22 mouse cellular contexts compared by ENCODE assay signal in the genomic region with DNA sequence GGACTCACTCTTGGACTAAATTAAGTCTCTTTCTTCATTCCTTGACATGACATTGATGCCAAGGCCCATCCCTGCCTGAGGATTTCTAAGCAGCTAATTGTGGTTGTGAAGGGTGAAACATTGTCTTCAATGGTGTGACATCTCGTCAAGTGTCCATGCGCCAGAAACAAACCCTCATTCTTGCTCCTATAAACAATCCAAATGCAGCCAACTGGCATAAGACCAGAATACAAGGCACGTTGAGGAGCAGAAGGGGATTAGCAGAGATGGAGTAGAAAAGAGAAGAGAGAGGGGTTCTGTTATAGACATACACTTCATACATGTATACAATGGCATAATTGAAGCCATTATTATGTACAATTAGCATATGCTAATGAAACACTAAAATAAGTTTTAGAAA. TPM values are rescaled to one million over a fixed set of nuclear protein-coding genes. Genes with fewer than 3 reads are reported as not detected.
DNase-seq lines count a peak whose midpoint lies in the region; ATAC-seq and TF ChIP-seq lines count a peak whose summit lies in the region.
"Had no signal": no experiment of that assay in that cellular context is flagged by ENCODE, and none has a peak within 500 bp of the region (broad histone marks: within the 10 kb centered on the region; RNA-seq: fewer than 3 reads in every experiment).

No protein-coding gene starts in this region.

- TF ChIP-seq EP300 in heart, adult 2 months (IDR thresholded peaks at IDR 0.05; ENCODE audit: insufficient read depth, low read depth, low read length) = no peak

- ATAC-seq in forebrain, embryonic 11.5 days (replicated peaks; ENCODE audit: low FRiP score) = peak; percentile 27; the same call in 1 of the 2 replicates
- ATAC-seq in forebrain, embryonic 16.5 days = peak; percentile 74
- ATAC-seq in hindbrain, postnatal 0 days = peak; percentile 63
- no peak for ATAC-seq in kidney, embryonic 15.5 days (replicated peaks; ENCODE audit: low FRiP score)

- no peak overlapping the region for H3K4me3 ChIP-seq in forebrain, embryonic 11.5 days (ENCODE audit: low read depth, low read length)
- H3K4me3 ChIP-seq in forebrain, embryonic 10.5 days = no peak overlapping the region
- no peak overlapping the region for H3K4me3 ChIP-seq in forebrain, embryonic 16.5 days (replicated peaks; ENCODE audit: low read length)
- H3K4me3 ChIP-seq in hindbrain, postnatal 0 days (ENCODE audit: low read length) = no peak overlapping the region
- H3K4me3 ChIP-seq in kidney, embryonic 15.5 days (replicated peaks) = no peak overlapping the region
- no peak overlapping the region for H3K4me3 ChIP-seq in heart, adult 2 months
- H3K4me3 ChIP-seq: erythroblast, embryonic 14.5 days; heart, embryonic 10.5 days; limb, embryonic 10.5 days had no signal

- H3K36me3 ChIP-seq in forebrain, embryonic 11.5 days (ENCODE audit: control insufficient read depth, insufficient read depth, low read length) = no peaks in the 10 kb centered on the region
- no peaks in the 10 kb centered on the region; the same call in 1 of the 2 replicates for H3K36me3 ChIP-seq in forebrain, embryonic 10.5 days (replicated peaks)
- H3K36me3 ChIP-seq in forebrain, embryonic 16.5 days (ENCODE audit: control insufficient read depth, insufficient read depth) = no peaks in the 10 kb centered on the region
- no peaks in the 10 kb centered on the region for H3K36me3 ChIP-seq in hindbrain, postnatal 0 days (ENCODE audit: insufficient read depth, low read length)
- no peaks in the 10 kb centered on the region for H3K36me3 ChIP-seq in kidney, embryonic 15.5 days
- H3K36me3 ChIP-seq in heart, adult 2 months (ENCODE audit: control insufficient read depth, insufficient read depth, low read length) = no peaks in the 10 kb centered on the region
- H3K36me3 ChIP-seq: heart, embryonic 10.5 days; limb, embryonic 10.5 days had no signal

- H3K4me1 ChIP-seq in forebrain, embryonic 11.5 days (replicated peaks; ENCODE audit: control insufficient read depth, insufficient read depth, low read length) = no peaks in the 10 kb centered on the region
- H3K4me1 ChIP-seq in forebrain, embryonic 10.5 days = peaks cover 9% of the 10 kb centered on the region; the same call in 1 of the 2 replicates
- 0 out of 2 replicates have a peak, but pooled peaks cover 2% of the 10 kb centered on the region for H3K4me1 ChIP-seq in forebrain, embryonic 16.5 days (replicated peaks; ENCODE audit: control insufficient read depth, insufficient read depth, low read length)
- no peaks in the 10 kb centered on the region for H3K4me1 ChIP-seq in hindbrain, postnatal 0 days (ENCODE audit: insufficient read depth, low read length)
- no peaks in the 10 kb centered on the region for H3K4me1 ChIP-seq in kidney, embryonic 15.5 days
- no peaks in the 10 kb centered on the region for H3K4me1 ChIP-seq in heart, adult 2 months (ENCODE audit: control insufficient read depth, insufficient read depth, low read length)
- H3K4me1 ChIP-seq: heart, embryonic 10.5 days; limb, embryonic 10.5 days had no signal

- no peaks in the 10 kb centered on the region for H3K79me2 ChIP-seq in heart, adult 2 months (replicated peaks; ENCODE audit: control insufficient read depth, insufficient read depth, low read length)

- no peak for TF ChIP-seq POLR2A in brain, embryonic 14.5 days (IDR thresholded peaks at IDR 0.05; ENCODE audit: borderline replicate concordance, extremely low read depth, insufficient read depth, insufficient read length, poor library complexity, severe bottlenecking)
- no peak for TF ChIP-seq POLR2A in heart, adult 2 months (IDR thresholded peaks at IDR 0.05; ENCODE audit: insufficient read depth, low read depth, low read length)

- WGBS in forebrain, embryonic 11.5 days = 39% methylated on average over 3 of the region's 3 CpGs
- WGBS in forebrain, embryonic 10.5 days = 68% methylated on average over 3 of the region's 3 CpGs
- WGBS in forebrain, embryonic 16.5 days = 24% methylated on average over 3 of the region's 3 CpGs
- WGBS in hindbrain, postnatal 0 days = 27% methylated on average over 3 of the region's 3 CpGs
- 85% methylated on average over 3 of the region's 3 CpGs for WGBS in kidney, embryonic 15.5 days
- WGBS in heart, adult 2 months = 83% methylated on average over 3 of the region's 3 CpGs

- no peak overlapping the region for H3K9ac ChIP-seq in forebrain, embryonic 11.5 days (ENCODE audit: low read length)
- no peak overlapping the region for H3K9ac ChIP-seq in forebrain, embryonic 16.5 days (replicated peaks; ENCODE audit: low read depth, low read length)
- no peak overlapping the region for H3K9ac ChIP-seq in hindbrain, postnatal 0 days (replicated peaks; ENCODE audit: low read length)
- no peak overlapping the region for H3K9ac ChIP-seq in kidney, embryonic 15.5 days
- no peak overlapping the region for H3K9ac ChIP-seq in heart, adult 2 months (ENCODE audit: low read depth, low read length)

- intact Hi-C loops in heart, adult 2 months (cut with DNase I) = no loop called here

- H3K9me3 ChIP-seq in forebrain, embryonic 11.5 days (ENCODE audit: control insufficient read depth, low read length) = no peaks in the 10 kb centered on the region
- H3K9me3 ChIP-seq in forebrain, embryonic 10.5 days = no peaks in the 10 kb centered on the region
- H3K9me3 ChIP-seq in forebrain, embryonic 16.5 days (ENCODE audit: control insufficient read depth, low read length) = no peaks in the 10 kb centered on the region
- H3K9me3 ChIP-seq in hindbrain, postnatal 0 days (ENCODE audit: low read length) = no peaks in the 10 kb centered on the region
- no peaks in the 10 kb centered on the region for H3K9me3 ChIP-seq in kidney, embryonic 15.5 days (replicated peaks)
- H3K9me3 ChIP-seq: heart, embryonic 10.5 days; limb, embryonic 10.5 days had no signal

- H3K4me2 ChIP-seq in forebrain, embryonic 11.5 days (ENCODE audit: low read depth, low read length, severe bottlenecking) = no peak overlapping the region
- H3K4me2 ChIP-seq in forebrain, embryonic 16.5 days (ENCODE audit: low read length) = no peak overlapping the region
- H3K4me2 ChIP-seq in hindbrain, postnatal 0 days (ENCODE audit: low read depth, low read length) = no peak overlapping the region
- H3K4me2 ChIP-seq in kidney, embryonic 15.5 days = no peak overlapping the region

- H3K27me3 ChIP-seq in forebrain, embryonic 11.5 days (ENCODE audit: control insufficient read depth, insufficient read depth, low read length) = no peaks in the 10 kb centered on the region
- H3K27me3 ChIP-seq in forebrain, embryonic 10.5 days (ENCODE audit: poor library complexity, severe bottlenecking) = no peaks in the 10 kb centered on the region
- H3K27me3 ChIP-seq in forebrain, embryonic 16.5 days (replicated peaks; ENCODE audit: control insufficient read depth, insufficient read depth, low read length) = no peaks in the 10 kb centered on the region
- H3K27me3 ChIP-seq in hindbrain, postnatal 0 days (ENCODE audit: insufficient read depth, low read length) = no peaks in the 10 kb centered on the region
- H3K27me3 ChIP-seq in kidney, embryonic 15.5 days = no peaks in the 10 kb centered on the region
- no peaks in the 10 kb centered on the region for H3K27me3 ChIP-seq in heart, adult 2 months (ENCODE audit: control insufficient read depth, insufficient read depth, low read length)
- H3K27me3 ChIP-seq: CH12.LX had no signal

- H3K27ac ChIP-seq in forebrain, embryonic 11.5 days (ENCODE audit: low read depth, low read length) = no peak overlapping the region
- H3K27ac ChIP-seq in forebrain, embryonic 10.5 days = no peak overlapping the region
- H3K27ac ChIP-seq in forebrain, embryonic 16.5 days (ENCODE audit: low read length) = no peak overlapping the region
- no peak overlapping the region for H3K27ac ChIP-seq in hindbrain, postnatal 0 days
- no peak overlapping the region for H3K27ac ChIP-seq in kidney, embryonic 15.5 days
- H3K27ac ChIP-seq in heart, adult 2 months = no peak overlapping the region
- H3K27ac ChIP-seq: heart, embryonic 10.5 days; limb, embryonic 10.5 days had no signal

- TF ChIP-seq CTCF in brain, embryonic 14.5 days (IDR thresholded peaks at IDR 0.05; ENCODE audit: borderline replicate concordance, extremely low read depth, insufficient read depth, insufficient read length) = no peak
- no peak for TF ChIP-seq CTCF in hindbrain, postnatal 0 days (IDR thresholded peaks at IDR 0.05; ENCODE audit: low read depth)
- TF ChIP-seq CTCF in heart, adult 2 months (IDR thresholded peaks at IDR 0.05) = no peak

- DNase-seq in forebrain, embryonic 11.5 days (ENCODE audit: low spot score) = no peak
- DNase-seq in forebrain, embryonic 10.5 days (ENCODE audit: extremely low spot score, low spot score) = no peak
- peak; percentile 89 for DNase-seq in brain, embryonic 14.5 days (ENCODE audit: low read depth)
- DNase-seq in hindbrain, postnatal 0 days (ENCODE audit: low spot score) = peak; percentile 53
- DNase-seq in gastrocnemius, postnatal 4 days (ENCODE audit: low spot score in 2 of 2) = no peak
- no peak for DNase-seq in heart, adult 2 months
- DNase-seq: adrenal gland, postnatal 25 days; cerebellum, adult 2 months; gastrocnemius, postnatal 25 days; kidney, adult 9 months; kidney, postnatal 36 days; lung, adult 2 months; lung, postnatal 36 days; spleen, adult 18-20 months; thymus, postnatal 25 days had no signal

RNA-seq across cellular contexts. Expression of gene Msl3l2, which starts 51.5 kb away (rescaled TPM):
- polyA plus RNA-seq in forebrain, embryonic 11.5 days (2014; fragmentation: Nextera tagmentation; extraction: Ambion mirVana) = 8.0 and 8.6 TPM in 2 replicates
- polyA plus RNA-seq in forebrain, embryonic 10.5 days (2016; fragmentation: Nextera tagmentation; extraction: Ambion mirVana) = 5.7 and 6.1 TPM in 2 replicates
- polyA plus RNA-seq in brain, embryonic 14.5 days (2012; rRNA removed) = 15.5 and 16.7 TPM in 2 replicates
- polyA plus RNA-seq in forebrain, embryonic 16.5 days (2015; fragmentation: Nextera tagmentation; extraction: Ambion mirVana) = 10.8 TPM in 2 replicates
- 8.8 and 18.0 TPM in 2 replicates for total RNA-seq in hindbrain, postnatal 0 days (2014; rRNA removed)
- 11.2 and 12.2 TPM in 2 replicates for polyA plus RNA-seq in hindbrain, postnatal 0 days (2015; fragmentation: Nextera tagmentation; extraction: Ambion mirVana)
- total RNA-seq in gastrocnemius, postnatal 4 days (2021) = 1 to 10 TPM; 4.9 to 5.1 TPM
- polyA plus RNA-seq in kidney, embryonic 15.5 days (2015; fragmentation: Nextera tagmentation; extraction: Ambion mirVana) = 6.5 and 8.0 TPM in 2 replicates
- 1 to 10 TPM; 1.9 to 2.4 TPM for total RNA-seq in heart, adult 2 months (2021)
- 0.94 and 1.4 TPM in 2 replicates for polyA plus RNA-seq in heart, adult 2 months (2012; rRNA removed)
- total RNA-seq: MEL had no signal

Comparison
In these comparisons a context has a peak if more than half of its experiments do, and no peak if none do; other contexts are left out.
1. DNase-seq: peak in brain, embryonic 14.5 days (single experiment) and hindbrain, postnatal 0 days (single experiment); none in forebrain, embryonic 11.5 days (single experiment), forebrain, embryonic 10.5 days (single experiment), gastrocnemius, postnatal 4 days (0 of 2) and heart, adult 2 months (0 of 2).